Mouse (Mus musculus) neural tube, embryonic 13.5 days (tissue): ENCODE results near the gene Lnx2. TPM values are rescaled to one million over a fixed set of nuclear protein-coding genes. Genes with fewer than 3 reads are reported as not detected.

Experiments used
- ATAC-seq: fragments of 200-750 bp; cut with Nextera tagmentation; 2 replicates; pipeline ENCODE4 v1.8.0; 2017; ENCODE audit warnings: low read depth, mild to moderate bottlenecking, moderate TSS enrichment, moderate library complexity
- H3K27ac ChIP-seq: fragments of 300-500 bp; sonication (generic); replicated peaks from 2 replicates; pipeline ENCODE4 v1.5.1; 2015; ENCODE audit warnings: moderate library complexity, mild to moderate bottlenecking, inconsistent platforms
- H3K27me3 ChIP-seq: fragments of 300-500 bp; sonication (generic); 2 replicates; pipeline ENCODE4 v1.6.1; 2015; ENCODE audit warnings: mild to moderate bottlenecking, inconsistent platforms
- H3K36me3 ChIP-seq: fragments of 300-500 bp; sonication (generic); 2 replicates; pipeline ENCODE4 v1.6.1; 2015; ENCODE audit warnings: mild to moderate bottlenecking, inconsistent platforms
- H3K4me1 ChIP-seq: fragments of 300-500 bp; sonication (generic); replicated peaks from 2 replicates; pipeline ENCODE4 v1.6.1; 2015; ENCODE audit warnings: inconsistent platforms
- H3K4me2 ChIP-seq: fragments of 300-500 bp; sonication (generic); 2 replicates; pipeline ENCODE4 v1.6.1; 2015; ENCODE audit warnings: inconsistent platforms, mild to moderate bottlenecking, moderate library complexity
- H3K4me3 ChIP-seq: fragments of 300-500 bp; sonication (generic); 2 replicates; pipeline ENCODE4 v1.5.1; 2015; ENCODE audit warnings: mild to moderate bottlenecking, inconsistent platforms
- H3K9ac ChIP-seq: fragments of 300-500 bp; sonication (generic); 2 replicates; pipeline ENCODE4 v1.6.1; 2015; ENCODE audit warnings: moderate library complexity, mild to moderate bottlenecking, inconsistent platforms
- H3K9me3 ChIP-seq: fragments of 300-500 bp; sonication (generic); 2 replicates; pipeline ENCODE4 v1.6.1; 2016; ENCODE audit warnings: inconsistent platforms
- WGBS: fragments of 180-500 bp; shearing (Covaris S2); methylation state at CpG from one replicate; pipeline ENCODE4 v1.1.7; 2015; 5-methylcytosine and 5-hydroxymethylcytosine counted together
- polyA plus RNA-seq: library from polyadenylated mRNA; unstranded; fragments of >200 nt; fragmentation: Nextera tagmentation; extraction: Ambion mirVana; gene quantifications from 2 replicates; pipeline ENCODE4 v1.2.1, GENCODE M21; 2015

Gene Lnx2
- polyA plus RNA-seq, 1 experiment from 2014 or later = 7.4 TPM

GRCm38 (mm10) chr5:147075103-147076025 lies 1.0 kb downstream of the Lnx2 start:
- Histone ChIP-seq H3K4me3 (peak overlapping the region; percentile 89), H3K27ac (peak overlapping the region; percentile 82), H3K27me3 (peaks cover 3% of the 10 kb centered on the region; the same call in 1 of the 2 replicates), H3K4me2 (peak overlapping the region; percentile 78), H3K36me3 (peaks cover 3% of the 10 kb centered on the region; the same call in 1 of the 2 replicates), H3K9ac (peak overlapping the region; percentile 75), H3K9me3 (no peaks in the 10 kb centered on the region), H3K4me1 (peaks cover 32% of the 10 kb centered on the region)
- WGBS = 15% methylated on average over 21 of the region's 21 CpGs
- ATAC-seq = no peak

DNA sequence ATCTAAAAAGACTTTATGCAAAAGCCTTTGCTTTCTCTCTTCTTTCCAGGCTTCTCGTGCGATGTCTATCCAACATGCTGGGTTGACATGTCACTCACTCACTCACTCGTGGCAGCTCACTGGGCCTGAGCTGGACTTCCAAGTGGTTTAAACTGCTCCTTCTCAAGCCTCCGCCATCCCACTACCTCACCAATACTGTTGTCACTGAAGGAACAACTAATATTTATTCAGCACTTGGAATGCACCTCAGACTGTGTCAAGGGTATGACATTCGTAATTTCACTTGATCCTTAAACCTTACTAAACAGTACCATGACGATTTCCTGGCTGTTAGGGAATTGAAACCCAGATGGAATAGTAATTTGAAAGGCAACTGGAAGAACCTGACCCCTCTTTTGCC lies 2.6 kb downstream of the Lnx2 start:
- Histone ChIP-seq H3K4me2 (no peak overlapping the region), H3K9me3 (no peaks in the 10 kb centered on the region), H3K4me3 (no peak overlapping the region), H3K9ac (no peak overlapping the region), H3K27me3 (peaks cover 3% of the 10 kb centered on the region; the same call in 1 of the 2 replicates), H3K36me3 (no peaks in the 10 kb centered on the region), H3K4me1 (peaks cover 25% of the 10 kb centered on the region), H3K27ac (no peak overlapping the region)
- 85% methylated on average over 6 of the region's 6 CpGs for WGBS
- ATAC-seq = no peak

DNA sequence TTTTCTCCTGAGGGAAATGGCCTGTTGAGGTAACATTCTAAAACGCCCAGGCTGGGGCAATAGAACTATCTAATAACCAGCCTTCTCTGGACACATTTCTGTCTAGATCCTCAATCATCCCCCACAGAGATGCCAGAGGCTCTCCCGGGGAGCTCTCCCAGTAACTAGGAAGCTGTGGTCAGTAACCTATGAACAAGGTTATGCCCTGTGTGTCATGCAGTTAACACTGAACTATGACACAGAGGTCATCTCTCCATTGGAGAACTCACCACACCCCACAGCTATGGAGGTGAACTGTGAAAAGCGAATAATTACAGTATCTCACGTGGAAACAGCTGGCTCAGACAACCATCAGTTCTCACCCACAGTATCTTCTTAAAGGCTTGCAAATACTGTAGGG lies 4.5 kb downstream of the Lnx2 start:
- Histone ChIP-seq H3K36me3 (no peaks in the 10 kb centered on the region), H3K9ac (no peak overlapping the region), H3K27ac (no peak overlapping the region), H3K4me2 (no peak overlapping the region), H3K4me1 (peaks cover 13% of the 10 kb centered on the region), H3K9me3 (no peaks in the 10 kb centered on the region), H3K27me3 (peaks cover 3% of the 10 kb centered on the region; the same call in 1 of the 2 replicates), H3K4me3 (no peak overlapping the region)
- ATAC-seq = no peak
- WGBS = 52% methylated on average over 4 of the region's 4 CpGs

GRCm38 (mm10) chr5:147070791-147071516 lies 5.4 kb downstream of the Lnx2 start:
- H3K4me3 ChIP-seq = no peak overlapping the region
- H3K27me3 ChIP-seq = peaks cover 3% of the 10 kb centered on the region; the same call in 1 of the 2 replicates
- H3K4me1 ChIP-seq = peaks cover 13% of the 10 kb centered on the region
- H3K27ac ChIP-seq = no peak overlapping the region
- H3K9me3 ChIP-seq = no peaks in the 10 kb centered on the region
- H3K4me2 ChIP-seq = no peak overlapping the region
- WGBS = 74% methylated on average over 16 of the region's 16 CpGs
- H3K9ac ChIP-seq = no peak overlapping the region
- no peaks in the 10 kb centered on the region for H3K36me3 ChIP-seq
- no peak for ATAC-seq

DNA sequence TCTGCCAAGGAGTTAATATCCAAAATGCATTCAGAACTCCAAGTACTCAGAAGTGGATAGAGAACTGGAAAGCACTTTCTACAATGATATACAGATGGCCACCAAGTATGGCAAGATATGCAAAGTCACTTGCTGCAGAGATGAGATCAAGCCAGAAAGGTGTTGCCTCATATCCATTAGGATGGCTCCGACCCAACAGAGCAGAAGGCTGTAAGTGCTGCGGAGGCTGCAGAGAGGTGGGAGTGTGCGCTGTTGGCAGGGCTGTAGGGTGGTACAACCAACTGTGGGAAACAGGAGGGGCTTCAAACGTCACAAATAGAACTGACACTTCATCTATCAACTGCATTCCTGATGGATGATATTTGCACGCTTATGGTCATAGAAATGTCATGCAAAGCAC lies 7.5 kb downstream of the Lnx2 start:
- H3K36me3 ChIP-seq = no peaks in the 10 kb centered on the region
- no peaks in the 10 kb centered on the region for H3K27me3 ChIP-seq
- WGBS = 81% methylated on average over 5 of the region's 5 CpGs
- H3K9me3 ChIP-seq = no peaks in the 10 kb centered on the region
- no peak overlapping the region for H3K4me3 ChIP-seq
- no peak overlapping the region for H3K27ac ChIP-seq
- no peaks in the 10 kb centered on the region for H3K4me1 ChIP-seq
- no peak overlapping the region for H3K4me2 ChIP-seq
- no peak overlapping the region for H3K9ac ChIP-seq
- no peak for ATAC-seq

GRCm38 (mm10) chr5:147066965-147067364 lies 9.4 kb downstream of the Lnx2 start:
- Histone ChIP-seq H3K9me3 (no peaks in the 10 kb centered on the region), H3K4me1 (no peaks in the 10 kb centered on the region), H3K4me2 (no peak overlapping the region), H3K27ac (no peak overlapping the region), H3K4me3 (no peak overlapping the region), H3K9ac (no peak overlapping the region), H3K27me3 (no peaks in the 10 kb centered on the region), H3K36me3 (no peaks in the 10 kb centered on the region)
- WGBS = 71% methylated on average over 5 of the region's 5 CpGs
- ATAC-seq = no peak

DNA sequence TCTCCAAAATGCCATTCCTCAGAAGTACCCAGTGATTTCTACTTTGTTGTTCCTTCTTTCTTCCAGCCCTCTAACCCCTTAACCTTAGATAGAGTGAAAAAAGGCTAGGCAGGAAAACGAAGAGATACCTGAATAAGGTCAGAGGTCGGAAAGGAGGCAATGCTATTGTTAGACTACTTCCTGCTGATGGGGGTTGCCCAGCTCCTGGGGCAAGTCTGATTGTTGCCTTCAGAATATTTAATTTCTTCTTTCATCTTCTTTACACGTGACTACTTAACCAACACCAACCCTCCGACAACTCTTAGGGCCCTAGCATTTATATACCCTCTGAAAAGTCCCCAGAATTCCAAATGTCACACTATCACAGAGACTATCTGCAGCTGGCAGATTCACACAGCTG lies 10.3 kb downstream of the Lnx2 start:
- H3K4me2 ChIP-seq = no peak overlapping the region
- no peaks in the 10 kb centered on the region for H3K27me3 ChIP-seq
- no peak for ATAC-seq
- H3K36me3 ChIP-seq = no peaks in the 10 kb centered on the region
- no peaks in the 10 kb centered on the region for H3K4me1 ChIP-seq
- no peak overlapping the region for H3K4me3 ChIP-seq
- no peak overlapping the region for H3K9ac ChIP-seq
- no peak overlapping the region for H3K27ac ChIP-seq
- H3K9me3 ChIP-seq = no peaks in the 10 kb centered on the region
- 60% methylated on average over 4 of the region's 4 CpGs for WGBS

DNA sequence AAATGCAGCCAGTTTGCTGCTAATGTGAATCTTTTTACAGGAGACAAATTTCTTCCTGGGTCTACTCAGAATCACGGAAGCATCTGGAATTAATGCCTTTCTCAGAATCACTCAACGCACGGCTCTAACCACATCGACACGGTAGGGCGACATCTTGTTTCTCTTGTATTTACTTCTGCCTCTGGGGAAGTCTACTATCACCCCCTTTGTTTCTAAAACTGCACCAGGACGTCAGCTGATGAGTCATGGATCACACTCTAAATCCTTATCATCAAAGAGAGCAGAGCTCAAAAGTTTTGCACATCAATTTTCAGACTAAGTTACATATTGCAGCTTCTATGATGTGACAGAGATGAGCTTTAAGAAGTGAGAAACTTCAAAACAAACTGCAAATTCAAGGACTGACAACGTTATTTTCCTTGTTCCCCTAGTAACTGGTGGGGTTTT lies 13.1 kb downstream of the Lnx2 start:
- H3K4me1 ChIP-seq = no peaks in the 10 kb centered on the region
- ATAC-seq = no peak
- H3K27me3 ChIP-seq = no peaks in the 10 kb centered on the region
- 75% methylated on average over 8 of the region's 8 CpGs for WGBS
- H3K4me3 ChIP-seq = no peak overlapping the region
- no peak overlapping the region for H3K4me2 ChIP-seq
- H3K9me3 ChIP-seq = no peaks in the 10 kb centered on the region
- no peak overlapping the region for H3K27ac ChIP-seq
- no peak overlapping the region for H3K9ac ChIP-seq
- H3K36me3 ChIP-seq = no peaks in the 10 kb centered on the region

DNA sequence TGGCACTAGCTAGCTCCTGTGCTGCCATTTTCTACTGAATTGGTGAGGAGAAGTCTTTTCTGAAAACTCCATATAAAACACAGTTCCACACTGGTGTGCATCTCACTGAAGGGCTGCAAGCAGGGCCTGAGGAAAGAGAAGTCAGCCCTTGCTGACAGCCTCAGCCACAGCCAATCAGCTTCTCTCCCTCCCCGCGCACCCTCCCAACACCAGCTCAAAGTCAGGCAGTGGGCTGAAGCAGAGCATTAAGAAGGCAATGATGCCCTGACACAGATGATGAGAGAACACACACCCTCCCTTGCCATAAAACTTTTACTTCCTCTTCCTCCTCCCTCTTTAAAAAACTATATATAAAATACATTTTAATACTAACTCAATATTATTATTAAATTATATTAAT lies 16.4 kb downstream of the Lnx2 start:
- Histone ChIP-seq H3K36me3 (no peaks in the 10 kb centered on the region), H3K27me3 (no peaks in the 10 kb centered on the region), H3K4me1 (no peaks in the 10 kb centered on the region), H3K9ac (no peak overlapping the region), H3K27ac (no peak overlapping the region), H3K9me3 (no peaks in the 10 kb centered on the region), H3K4me3 (no peak overlapping the region), H3K4me2 (no peak overlapping the region)
- 83% methylated on average over 2 of the region's 2 CpGs for WGBS
- ATAC-seq = no peak

DNA sequence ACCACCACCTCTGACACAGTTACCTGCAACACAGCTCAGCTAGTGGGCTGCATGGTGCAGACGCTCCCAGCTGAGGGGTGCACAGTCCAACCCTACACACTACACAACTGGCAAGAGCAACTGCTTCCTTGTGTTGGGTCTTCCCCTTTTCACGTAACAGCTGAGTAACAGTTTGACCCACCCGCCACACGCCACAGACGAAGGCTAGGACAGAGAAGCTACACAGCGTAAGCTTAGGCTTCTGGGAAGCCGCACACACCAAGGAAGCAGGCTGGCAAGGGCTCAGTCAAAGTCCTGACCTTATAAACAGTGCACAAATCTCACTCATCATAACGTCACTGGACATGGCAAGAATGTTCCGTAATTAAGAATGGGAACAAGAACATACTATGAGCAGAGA lies 17.1 kb downstream of the Lnx2 start:
- H3K4me2 ChIP-seq = no peak overlapping the region
- H3K36me3 ChIP-seq = no peaks in the 10 kb centered on the region
- no peak for ATAC-seq
- no peaks in the 10 kb centered on the region for H3K4me1 ChIP-seq
- no peak overlapping the region for H3K9ac ChIP-seq
- no peak overlapping the region for H3K4me3 ChIP-seq
- H3K9me3 ChIP-seq = no peaks in the 10 kb centered on the region
- H3K27ac ChIP-seq = no peak overlapping the region
- no peaks in the 10 kb centered on the region for H3K27me3 ChIP-seq
- 88% methylated on average over 9 of the region's 9 CpGs for WGBS

DNA sequence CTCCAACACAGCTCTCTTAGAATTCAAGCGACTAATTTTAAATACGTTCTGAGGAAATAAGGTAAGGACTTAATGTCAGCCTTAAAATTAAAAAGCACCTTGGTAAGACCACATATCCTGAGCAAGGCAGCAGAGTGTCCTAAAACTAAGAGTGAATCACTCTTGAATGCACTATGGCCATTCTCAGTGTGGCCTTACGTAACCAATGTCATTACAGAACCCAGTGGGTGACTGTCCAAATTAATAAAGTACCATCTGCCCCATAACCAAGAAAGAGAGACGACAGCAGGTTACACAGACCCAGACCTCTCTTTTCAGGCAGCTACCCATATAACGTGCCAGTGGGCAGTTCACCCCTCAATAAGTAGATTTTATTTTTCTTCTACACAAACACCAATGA lies 17.7 kb downstream of the Lnx2 start:
- Histone ChIP-seq H3K9me3 (no peaks in the 10 kb centered on the region), H3K36me3 (no peaks in the 10 kb centered on the region), H3K27ac (no peak overlapping the region), H3K9ac (no peak overlapping the region), H3K4me2 (no peak overlapping the region), H3K4me3 (no peak overlapping the region), H3K27me3 (no peaks in the 10 kb centered on the region), H3K4me1 (no peaks in the 10 kb centered on the region)
- 84% methylated on average over 5 of the region's 5 CpGs for WGBS
- ATAC-seq = no peak

DNA sequence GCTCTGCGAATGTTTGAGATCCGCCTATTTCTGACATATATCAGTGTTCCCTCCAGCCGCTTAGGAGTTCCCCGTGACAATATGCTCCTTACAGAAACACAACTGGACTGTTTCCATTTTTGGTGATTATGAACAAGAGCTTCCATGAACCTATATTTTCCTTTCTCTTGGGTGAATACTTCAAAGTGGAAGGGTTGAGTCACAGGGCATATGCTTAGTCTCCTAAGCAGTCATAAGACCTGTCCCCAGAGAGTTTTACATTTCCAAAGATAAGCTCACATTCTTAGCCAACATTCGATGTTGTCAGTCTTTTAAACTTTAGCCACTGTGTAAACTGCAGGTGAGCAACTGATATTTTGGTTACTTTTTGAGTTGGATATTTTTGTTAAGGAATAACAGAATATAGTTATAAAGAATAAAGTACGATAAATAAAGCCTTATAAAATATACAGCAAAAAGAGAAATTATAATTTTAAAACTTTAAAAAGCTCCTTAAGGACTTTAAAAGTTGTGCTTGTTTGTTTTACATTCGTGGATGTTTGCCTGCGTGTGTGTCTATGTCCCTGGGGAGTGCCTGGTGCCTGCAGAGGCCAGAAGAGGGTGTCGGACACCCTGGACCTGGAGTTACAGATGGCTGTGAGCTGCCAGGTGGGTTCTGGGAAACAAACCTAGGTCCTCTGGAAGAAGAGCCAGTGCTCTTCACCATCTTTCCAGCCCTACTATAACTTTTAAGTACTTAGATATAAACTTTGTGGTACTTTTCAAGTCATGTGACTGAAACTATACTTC lies 18.6 kb downstream of the Lnx2 start:
- ATAC-seq = no peak
- Histone ChIP-seq H3K36me3 (no peaks in the 10 kb centered on the region), H3K9me3 (no peaks in the 10 kb centered on the region), H3K9ac (no peak overlapping the region), H3K4me1 (no peaks in the 10 kb centered on the region), H3K4me3 (no peak overlapping the region), H3K27ac (no peak overlapping the region), H3K27me3 (no peaks in the 10 kb centered on the region), H3K4me2 (no peak overlapping the region)
- WGBS = 92% methylated on average over 9 of the region's 9 CpGs
